ENCODE assay signal across 9 mouse cellular contexts in the genomic region with DNA sequence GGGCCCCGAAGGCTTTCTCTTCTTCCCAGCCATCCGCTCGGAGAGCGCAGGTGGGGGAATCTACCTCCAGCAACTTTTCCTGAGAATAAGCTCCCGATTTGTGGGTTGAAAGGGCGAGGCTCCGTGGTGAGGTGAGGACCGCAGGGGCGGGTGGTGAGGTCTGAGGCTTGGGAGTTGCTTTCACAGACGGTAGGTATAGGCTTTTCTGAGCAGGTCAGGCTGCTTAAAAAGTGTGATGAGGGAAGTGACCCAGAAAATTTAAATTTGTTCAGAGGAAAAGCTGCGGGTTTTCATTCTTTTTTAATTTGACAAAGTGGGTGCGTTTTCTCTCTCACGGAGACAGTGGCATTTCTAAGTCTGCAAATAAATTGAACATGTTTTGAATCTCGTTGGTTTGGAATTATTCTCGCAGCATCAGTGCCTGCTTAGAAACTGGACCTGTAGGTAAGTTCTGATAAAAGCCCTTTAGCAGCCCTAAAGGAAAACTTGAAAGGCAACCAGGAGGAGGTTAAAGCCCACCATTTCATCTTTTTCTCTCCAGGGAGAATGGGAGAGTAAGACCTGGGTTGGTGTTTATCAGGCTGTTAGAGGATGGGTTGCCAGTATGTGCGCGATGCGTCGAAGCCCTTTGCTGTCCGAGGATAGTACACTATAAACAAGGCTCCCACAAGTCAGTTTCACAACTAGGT. TPM values are rescaled to one million over a fixed set of nuclear protein-coding genes. Genes with fewer than 3 reads are reported as not detected.
A peak's percentile ranks its signal among the peaks of the same experiment; 100 is the strongest.
DNase-seq lines count a peak whose midpoint lies in the region; ATAC-seq and TF ChIP-seq lines count a peak whose summit lies in the region.
"Had no signal": no experiment of that assay in that cellular context is flagged by ENCODE, and none has a peak within 500 bp of the region (broad histone marks: within the 10 kb centered on the region; RNA-seq: fewer than 3 reads in every experiment).

No protein-coding gene starts in this region.

- peak overlapping the region; percentile 53 for H3K4me3 ChIP-seq in layer of hippocampus, adult 2 months
- peak overlapping the region; percentile 71 for H3K4me3 ChIP-seq in forebrain, embryonic 10.5 days
- peak overlapping the region; percentile 62 for H3K4me3 ChIP-seq in intestine, postnatal 0 days (ENCODE audit: low read depth, low read length)
- H3K4me3 ChIP-seq in neural tube, embryonic 13.5 days: peak overlapping the region; percentile 61
- H3K4me3 ChIP-seq: erythroblast, embryonic 14.5 days had no signal

- no peak for DNase-seq in layer of hippocampus, adult 2 months (ENCODE audit: low spot score in 2 of 2)
- DNase-seq in layer of hippocampus, adult 8-10 months (ENCODE audit: low spot score in 2 of 2): no peak
- DNase-seq in forebrain, embryonic 10.5 days (ENCODE audit: extremely low spot score, low spot score): no peak
- no peak for DNase-seq in frontal cortex, postnatal 25 days (ENCODE audit: low spot score in 2 of 2)
- no peak for DNase-seq in right cerebral cortex, adult 18-20 months

- H3K27ac ChIP-seq in layer of hippocampus, adult 2 months: peak overlapping the region; percentile 6
- H3K27ac ChIP-seq in forebrain, embryonic 10.5 days: no peak overlapping the region
- no peak overlapping the region for H3K27ac ChIP-seq in intestine, postnatal 0 days (ENCODE audit: low read depth, low read length)
- H3K27ac ChIP-seq in neural tube, embryonic 13.5 days (replicated peaks): no peak overlapping the region

- ATAC-seq in intestine, postnatal 0 days: no peak
- no peak for ATAC-seq in neural tube, embryonic 13.5 days (ENCODE audit: low read depth)
- ATAC-seq in cerebellum, adult (ENCODE audit: insufficient number of reproducible peaks, low FRiP score, low TSS enrichment): no peak

- H3K4me1 ChIP-seq in forebrain, embryonic 10.5 days: peaks cover 19% of the 10 kb centered on the region
- peaks cover 7% of the 10 kb centered on the region; the same call in 1 of the 2 replicates for H3K4me1 ChIP-seq in intestine, postnatal 0 days (replicated peaks; ENCODE audit: control insufficient read depth, insufficient read depth, low read length)
- peaks cover 15% of the 10 kb centered on the region for H3K4me1 ChIP-seq in neural tube, embryonic 13.5 days (replicated peaks)

- peak overlapping the region; percentile 43; the same call in 1 of the 2 replicates for H3K9ac ChIP-seq in intestine, postnatal 0 days (ENCODE audit: low read depth, low read length)
- peak overlapping the region; percentile 74 for H3K9ac ChIP-seq in neural tube, embryonic 13.5 days

- no peaks in the 10 kb centered on the region for H3K9me3 ChIP-seq in forebrain, embryonic 10.5 days
- H3K9me3 ChIP-seq in intestine, postnatal 0 days (ENCODE audit: control insufficient read depth): no peaks in the 10 kb centered on the region
- no peaks in the 10 kb centered on the region for H3K9me3 ChIP-seq in neural tube, embryonic 13.5 days

- WGBS in forebrain, embryonic 10.5 days: 16% methylated on average over 20 of the region's 20 CpGs
- WGBS in intestine, postnatal 0 days: 24% methylated on average over 20 of the region's 20 CpGs
- WGBS in neural tube, embryonic 13.5 days: 18% methylated on average over 20 of the region's 20 CpGs

- peaks cover 63% of the 10 kb centered on the region for H3K27me3 ChIP-seq in forebrain, embryonic 10.5 days (ENCODE audit: poor library complexity, severe bottlenecking)
- peaks cover 37% of the 10 kb centered on the region for H3K27me3 ChIP-seq in intestine, postnatal 0 days (replicated peaks; ENCODE audit: control insufficient read depth, insufficient read depth, low read length)
- H3K27me3 ChIP-seq in neural tube, embryonic 13.5 days: peaks cover 60% of the 10 kb centered on the region

- peak overlapping the region; percentile 90 for H3K4me2 ChIP-seq in intestine, postnatal 0 days (replicated peaks; ENCODE audit: low read depth)
- H3K4me2 ChIP-seq in neural tube, embryonic 13.5 days: peak overlapping the region; percentile 96

- H3K36me3 ChIP-seq in forebrain, embryonic 10.5 days (replicated peaks): no peaks in the 10 kb centered on the region
- H3K36me3 ChIP-seq in intestine, postnatal 0 days (ENCODE audit: control insufficient read depth, insufficient read depth): no peaks in the 10 kb centered on the region
- H3K36me3 ChIP-seq in neural tube, embryonic 13.5 days: no peaks in the 10 kb centered on the region

- TF ChIP-seq CTCF in layer of hippocampus, adult 2 months (conservative IDR thresholded peaks at IDR 0.05): no peak
- TF ChIP-seq CTCF in intestine, postnatal 0 days (IDR thresholded peaks at IDR 0.05; ENCODE audit: low read depth): no peak

RNA-seq across cellular contexts. Expression of a gene that starts 29.7 kb away (rescaled TPM):
- total RNA-seq in layer of hippocampus, adult 2 months (2021): 10 to 100 TPM; 10.2 to 10.4 TPM
- 10 to 100 TPM in 2 of 4 experiments, 1 to 10 TPM in 2; 9.1 to 15.1 (median 10.1) TPM for total RNA-seq in layer of hippocampus, adult 8-10 months (2022)
- polyA plus RNA-seq in forebrain, embryonic 10.5 days (2016; fragmentation: Nextera tagmentation; extraction: Ambion mirVana): 0.26 and 0.60 TPM in 2 replicates
- polyA plus RNA-seq in intestine, postnatal 0 days (2015; fragmentation: Nextera tagmentation; extraction: Ambion mirVana): 1.2 and 1.4 TPM in 2 replicates
- 3.1 and 3.6 TPM in 2 replicates for polyA plus RNA-seq in neural tube, embryonic 13.5 days (2015; fragmentation: Nextera tagmentation; extraction: Ambion mirVana)
- polyA plus RNA-seq: erythroblast, embryonic 14.5 days had no signal
